Mouse (Mus musculus) CH12F3 (cell line): Measurements from ENCODE around the gene Cldn4.
"Not testable (repeated sequence)": the region's sequence is repeated elsewhere in the genome, so short reads cannot be mapped to it uniquely, and the experiment has no call there.

Experiments
- in situ Hi-C: fragments of 300-500 bp; cut with MboI; formaldehyde crosslinking; loops from 2 replicates; pipeline ENCODE4 v1.14.3; 2020; ENCODE audit warnings: low sequenced_read_pairs

Cldn4 gene

DNA sequence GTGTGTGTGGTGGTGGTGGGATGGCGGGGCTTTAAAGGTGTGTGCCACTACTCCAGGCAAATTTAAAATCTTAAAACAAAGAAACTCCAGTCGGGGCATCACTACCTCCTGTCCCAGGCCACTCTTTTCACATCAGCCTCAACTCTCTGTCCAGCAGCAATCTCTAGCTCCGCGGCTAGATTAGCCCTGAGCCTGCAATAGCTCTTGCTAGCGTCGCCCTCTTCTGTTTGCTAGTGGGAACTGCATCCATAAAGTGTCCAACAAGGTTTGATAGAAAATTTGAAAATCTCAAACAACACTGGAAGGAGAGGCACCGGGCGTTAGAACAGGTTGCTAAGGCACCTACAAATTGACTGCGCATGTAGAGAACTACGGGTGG is 18.7 kb upstream of the Cldn4 start:
- in situ Hi-C loops: loop anchor here (5.0 kb wide), 1 partner anchor 48 kb away; the partner anchor contains the start of gene Cldn13

DNA sequence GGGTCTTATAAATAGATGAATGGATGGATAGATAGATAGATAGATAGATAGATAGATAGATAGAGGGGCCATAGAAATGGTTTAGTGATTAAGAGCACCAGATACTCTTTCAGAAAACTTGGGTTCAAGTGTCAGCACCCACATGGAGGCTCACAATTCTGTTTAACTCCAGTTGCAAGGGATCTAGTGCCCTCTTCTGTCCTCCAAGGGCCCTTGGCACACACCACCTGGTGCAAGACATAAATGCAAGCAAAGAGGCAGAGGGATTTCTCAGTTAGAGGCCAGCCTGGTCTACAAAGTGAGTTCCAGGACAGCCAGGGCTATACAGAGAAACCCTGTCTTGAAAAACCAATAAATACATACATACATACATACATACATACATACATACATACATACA is 17.9 kb upstream of the Cldn4 start:
- in situ Hi-C loops: loop anchor here (5.0 kb wide), 1 partner anchor 47 kb away; the partner anchor contains the start of gene Cldn13

DNA sequence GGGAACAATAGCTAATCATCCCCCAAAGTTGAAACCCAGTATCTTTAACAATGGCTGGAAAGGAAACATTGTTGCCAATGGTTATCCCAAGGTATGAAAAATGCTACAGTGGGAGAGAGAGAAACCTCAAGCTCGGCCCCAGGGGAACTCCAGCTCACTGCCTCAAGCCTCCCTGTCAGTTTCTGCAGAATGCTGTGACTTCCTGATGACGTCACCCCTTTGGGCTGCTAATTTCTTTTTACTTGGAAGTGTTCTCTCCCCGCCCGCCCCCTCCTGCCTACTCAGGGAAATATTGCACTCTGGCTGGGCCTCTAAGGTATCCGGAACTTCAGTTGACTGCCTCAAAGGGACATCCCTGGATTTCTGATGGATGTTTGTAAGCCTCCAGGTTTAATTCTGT is 16.8 kb upstream of the Cldn4 start:
- in situ Hi-C loops: no loop called here

DNA sequence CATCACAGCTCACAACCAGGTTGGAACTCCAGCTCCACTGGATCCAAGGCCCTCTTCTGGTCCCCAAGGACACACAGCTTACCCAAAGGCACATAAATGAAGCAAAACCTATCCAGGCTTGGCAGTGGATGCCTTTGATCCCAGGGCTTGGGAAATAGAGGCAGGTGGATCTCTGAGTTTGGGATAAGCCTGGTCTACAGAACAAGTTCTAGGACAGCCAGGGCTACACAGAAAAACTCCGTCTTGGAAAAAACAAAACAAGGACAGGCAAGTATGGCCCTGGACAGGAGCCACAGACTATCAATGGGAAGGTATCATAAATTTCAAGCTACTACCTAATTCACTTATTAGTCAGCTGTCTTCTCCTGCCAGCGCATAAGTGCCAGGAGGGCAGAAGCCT is 14.8 kb upstream of the Cldn4 start:
- in situ Hi-C loops: no loop called here

DNA sequence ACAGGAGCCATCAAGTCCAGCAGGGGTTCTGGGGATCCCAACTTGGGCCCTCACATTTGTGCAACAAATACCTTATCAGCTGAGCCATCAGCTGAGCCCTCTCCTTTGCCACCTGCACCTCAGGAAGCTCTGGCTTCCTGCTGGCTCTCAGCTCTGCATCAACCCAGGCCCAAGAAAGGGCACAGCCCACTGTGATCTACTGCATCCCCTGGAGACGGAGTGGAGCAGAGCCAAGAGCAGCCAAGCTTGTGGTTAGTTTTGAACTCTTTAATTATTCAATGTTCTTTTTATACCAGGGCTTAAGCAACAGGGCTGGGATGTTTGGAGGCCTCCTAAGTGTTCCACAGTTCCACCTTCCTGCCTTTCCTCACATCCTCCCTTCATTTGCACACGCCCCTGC is 13.7 kb upstream of the Cldn4 start:
- in situ Hi-C loops: no loop called here

DNA sequence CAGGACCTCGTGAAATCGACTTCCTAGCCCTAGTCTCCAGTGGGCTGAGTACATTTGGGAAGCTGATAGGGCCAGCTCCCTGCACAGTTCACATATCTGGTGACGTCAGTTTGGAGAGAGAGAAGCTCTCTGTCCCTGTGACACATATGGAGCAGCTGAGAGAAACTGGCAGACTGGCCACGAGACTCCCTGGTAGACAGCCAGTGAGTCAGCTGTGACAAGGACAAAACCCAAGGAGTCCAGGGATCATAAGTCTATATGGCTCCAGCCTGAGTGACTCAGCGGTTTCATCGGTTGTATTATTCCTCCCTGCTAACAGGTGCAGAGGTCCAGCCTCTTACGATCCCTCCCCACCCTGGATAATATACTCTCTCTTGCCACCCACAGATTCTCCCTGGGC is 12.4 kb upstream of the Cldn4 start:
- in situ Hi-C loops: no loop called here

DNA sequence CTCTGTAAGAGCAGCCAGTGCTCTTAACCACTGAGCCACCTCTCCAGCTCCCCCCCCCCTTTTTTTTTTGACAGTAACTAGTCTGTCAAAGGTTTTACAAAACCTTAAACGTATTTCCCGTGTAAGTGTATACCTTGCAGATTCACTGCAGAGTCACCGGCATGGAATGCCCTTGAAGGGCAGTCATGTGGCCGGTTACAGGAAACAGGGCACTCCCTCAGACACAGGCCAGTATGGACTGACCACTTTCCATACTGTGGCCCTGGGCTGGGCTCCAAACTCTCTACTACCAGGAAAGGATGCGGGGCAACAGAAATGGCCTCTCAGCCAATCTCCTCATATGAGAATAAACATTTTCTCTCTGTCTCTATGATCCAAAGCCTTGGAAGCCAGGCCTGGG is 8.8 kb upstream of the Cldn4 start:
- in situ Hi-C loops: no loop called here

DNA sequence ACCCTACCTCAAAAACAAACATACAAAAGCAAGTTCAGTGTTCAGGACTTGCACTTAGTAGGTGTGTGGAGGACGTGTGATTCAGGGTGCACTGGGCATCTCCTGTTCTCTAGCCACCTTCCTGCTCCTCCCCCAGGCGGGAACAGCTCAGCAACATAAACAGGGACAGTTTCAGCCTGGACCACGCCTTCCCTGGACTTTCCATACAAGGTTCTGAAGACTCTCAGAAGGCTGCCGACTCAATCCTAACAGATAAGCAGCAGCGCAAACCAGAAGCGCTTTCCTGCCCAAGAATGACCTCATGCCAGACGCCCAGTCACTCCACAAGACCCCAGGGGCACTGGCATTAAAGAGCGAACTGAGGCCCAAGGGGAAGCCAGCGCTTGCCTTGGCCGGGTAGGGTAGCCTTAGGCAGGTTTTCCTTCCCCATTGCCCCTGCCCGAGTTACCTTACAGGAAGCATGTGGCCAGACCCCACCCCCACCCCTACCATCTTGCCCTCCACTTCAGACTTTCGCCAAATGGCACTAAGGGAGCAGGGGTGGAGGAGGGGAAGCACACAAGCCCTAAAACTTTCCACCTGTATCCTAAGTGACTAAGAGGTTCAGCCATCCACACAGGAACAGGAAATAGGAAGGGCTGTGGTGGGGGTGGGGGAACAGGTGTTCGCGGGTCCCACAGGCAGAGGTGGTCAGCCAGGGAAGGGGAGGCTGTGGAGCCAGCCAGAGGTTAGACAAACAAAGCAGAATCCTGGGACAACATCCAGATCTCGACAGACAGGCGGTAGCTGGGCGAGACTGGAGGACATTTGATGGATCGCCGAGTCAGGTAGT is 4.5 kb upstream of the Cldn4 start:
- in situ Hi-C loops: no loop called here

DNA sequence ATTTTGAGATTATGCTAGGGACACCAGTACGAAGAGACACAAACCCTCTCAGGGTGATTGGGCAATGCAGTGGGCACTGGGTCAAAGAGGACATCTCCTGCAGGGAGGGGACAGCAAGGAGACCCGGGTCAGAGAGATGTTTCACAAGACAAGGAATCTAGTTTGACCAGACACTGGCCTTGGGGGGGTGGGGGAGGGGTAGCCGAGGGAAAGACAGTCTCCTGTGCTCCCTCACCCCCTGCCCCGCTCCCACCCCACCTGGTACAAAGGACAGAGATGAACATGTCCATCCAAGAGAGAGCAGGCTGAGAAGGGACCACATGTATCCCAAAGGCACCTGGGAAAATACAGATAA is 1.3 kb upstream of the Cldn4 start:
- in situ Hi-C loops: no loop called here

DNA sequence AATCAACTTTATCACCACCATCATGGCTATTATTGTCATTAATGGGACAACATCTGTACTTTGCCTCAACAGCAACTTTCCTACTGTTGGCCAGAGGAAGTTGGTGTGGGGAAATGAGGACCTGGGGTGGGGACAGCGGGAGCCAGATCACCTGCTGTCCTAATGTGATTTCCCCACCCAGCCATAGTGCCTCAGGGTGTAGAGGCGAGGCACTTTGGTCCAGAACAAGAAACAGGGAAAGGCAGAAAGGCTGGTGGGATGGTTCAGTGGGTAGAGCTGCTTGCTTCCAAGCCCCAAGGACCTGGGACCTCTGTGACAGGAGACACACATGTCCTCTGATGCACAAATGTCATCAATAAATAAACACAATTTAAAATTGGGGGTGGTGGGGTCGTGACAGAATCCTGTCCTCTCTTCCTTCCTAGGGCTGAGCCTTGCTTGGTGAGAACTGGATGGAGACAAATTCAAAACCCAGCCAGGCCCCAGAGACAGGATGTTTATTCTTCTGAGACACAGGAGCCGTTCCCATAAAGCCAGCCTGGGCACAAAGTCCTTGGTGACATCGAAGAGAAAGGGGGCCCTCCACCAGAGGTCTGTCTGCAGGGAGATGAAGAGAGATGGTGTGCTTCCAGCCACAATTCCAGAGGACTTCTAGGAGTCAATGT is 818 bp upstream of the Cldn4 start:
- in situ Hi-C loops: no loop called here

DNA sequence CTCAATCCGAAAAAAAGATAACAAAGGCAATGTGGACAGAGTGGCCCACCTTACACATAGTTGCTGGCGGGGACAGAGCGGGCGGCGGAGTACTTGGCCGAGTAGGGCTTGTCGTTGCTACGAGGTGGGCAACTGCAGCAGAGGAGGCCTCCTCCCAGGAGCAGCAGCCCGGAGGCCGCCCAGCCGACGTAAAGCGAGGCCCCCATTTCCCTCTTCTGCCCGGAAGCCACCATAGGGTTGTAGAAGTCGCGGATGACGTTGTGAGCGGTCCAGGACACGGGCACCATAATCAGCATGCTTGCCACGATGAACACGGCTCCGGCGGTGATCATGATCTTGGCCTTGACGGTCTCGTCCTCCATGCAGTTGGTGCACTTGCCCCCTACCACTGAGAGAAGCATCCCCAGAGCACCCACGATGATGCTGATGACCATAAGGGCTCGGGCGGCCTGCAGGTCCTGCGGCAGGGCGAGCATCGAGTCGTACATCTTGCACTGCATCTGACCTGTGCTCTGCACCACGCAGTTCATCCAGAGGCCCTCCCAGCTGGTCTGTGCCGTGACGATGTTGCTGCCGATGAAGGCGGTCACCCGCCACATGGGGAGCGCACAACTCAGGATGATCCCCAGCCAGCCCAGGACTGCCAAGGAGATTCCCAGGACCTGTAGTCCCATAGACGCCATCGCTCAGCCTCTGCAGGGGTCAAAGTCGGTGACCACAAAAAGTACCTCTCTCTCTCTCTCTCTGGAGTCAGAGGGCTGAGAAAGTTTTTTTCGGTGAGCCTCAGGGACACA is 474 bp downstream of the Cldn4 start:
- in situ Hi-C loops: no loop called here

DNA sequence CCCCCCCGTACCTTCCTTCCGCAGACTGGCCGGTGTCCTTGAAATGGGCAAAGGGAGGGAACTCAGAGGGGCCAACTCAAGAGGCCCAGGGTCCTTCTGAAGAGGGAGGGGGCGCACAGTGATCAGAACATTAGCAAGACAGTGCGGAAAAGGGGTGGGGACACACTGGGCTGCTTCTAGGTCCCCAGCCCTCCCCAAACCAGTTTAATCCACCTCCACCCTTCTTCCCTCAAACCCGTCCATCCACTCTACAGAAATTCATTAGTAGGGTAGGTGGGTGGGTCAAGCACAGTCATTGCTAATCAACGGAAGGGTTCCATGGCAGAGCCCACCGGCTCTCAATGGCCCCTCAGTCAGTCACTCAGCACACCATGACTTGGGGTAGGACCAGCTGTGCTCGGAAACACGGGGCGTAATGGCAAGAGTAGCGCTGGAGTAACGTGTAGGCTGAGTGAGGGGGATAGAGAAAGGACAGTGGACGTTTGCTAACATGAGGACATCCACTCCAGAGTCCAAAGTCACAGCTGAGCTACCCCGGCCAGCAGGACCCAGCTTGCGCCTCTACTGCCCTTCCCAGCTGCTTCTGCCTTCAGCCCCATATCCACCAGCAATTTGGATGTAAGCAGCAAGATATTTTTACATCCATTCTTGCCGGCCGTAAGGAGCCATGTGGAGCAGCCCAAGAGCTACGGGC is 1.3 kb downstream of the Cldn4 start:
- in situ Hi-C loops: no loop called here

DNA sequence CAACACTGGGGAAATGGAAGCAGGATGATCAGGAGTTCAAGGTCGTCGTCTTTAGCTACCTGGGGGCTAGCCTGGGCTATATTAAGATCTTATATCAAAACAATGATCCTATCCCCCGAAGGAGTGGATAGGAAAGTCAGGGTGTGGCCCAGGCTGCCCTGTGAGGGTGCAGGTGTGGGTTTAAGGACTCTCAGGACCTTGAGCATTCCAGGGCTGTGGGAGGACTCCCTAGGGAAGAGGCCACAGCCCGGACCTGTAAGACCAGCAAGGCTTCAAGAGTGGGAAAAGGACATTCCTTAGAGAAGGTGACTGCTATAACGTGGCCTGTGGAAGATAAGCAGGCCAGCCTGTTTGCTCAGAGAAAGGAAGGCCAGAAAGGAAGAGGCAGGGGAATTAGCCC is 2.6 kb downstream of the Cldn4 start:
- in situ Hi-C loops: no loop called here

DNA sequence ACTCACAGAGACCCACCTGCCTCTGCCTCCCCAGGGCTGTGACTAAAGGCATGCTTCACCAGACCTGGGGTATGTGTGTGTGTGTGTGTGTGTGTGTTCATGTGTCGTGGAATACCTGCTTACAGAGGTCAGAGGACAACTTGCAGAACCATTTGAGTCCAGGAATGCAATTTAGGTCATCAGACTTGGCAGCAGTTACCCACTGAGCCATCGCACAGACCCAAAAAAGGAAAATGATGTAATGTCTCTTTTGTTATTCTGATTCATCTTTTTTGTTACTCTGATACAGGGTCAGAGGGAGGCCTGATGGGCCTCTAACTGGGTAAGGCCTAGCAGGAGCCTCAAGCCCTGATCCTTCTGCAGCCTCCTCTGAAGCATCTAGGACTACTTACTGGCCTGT is 4.0 kb downstream of the Cldn4 start:
- in situ Hi-C loops: no loop called here

DNA sequence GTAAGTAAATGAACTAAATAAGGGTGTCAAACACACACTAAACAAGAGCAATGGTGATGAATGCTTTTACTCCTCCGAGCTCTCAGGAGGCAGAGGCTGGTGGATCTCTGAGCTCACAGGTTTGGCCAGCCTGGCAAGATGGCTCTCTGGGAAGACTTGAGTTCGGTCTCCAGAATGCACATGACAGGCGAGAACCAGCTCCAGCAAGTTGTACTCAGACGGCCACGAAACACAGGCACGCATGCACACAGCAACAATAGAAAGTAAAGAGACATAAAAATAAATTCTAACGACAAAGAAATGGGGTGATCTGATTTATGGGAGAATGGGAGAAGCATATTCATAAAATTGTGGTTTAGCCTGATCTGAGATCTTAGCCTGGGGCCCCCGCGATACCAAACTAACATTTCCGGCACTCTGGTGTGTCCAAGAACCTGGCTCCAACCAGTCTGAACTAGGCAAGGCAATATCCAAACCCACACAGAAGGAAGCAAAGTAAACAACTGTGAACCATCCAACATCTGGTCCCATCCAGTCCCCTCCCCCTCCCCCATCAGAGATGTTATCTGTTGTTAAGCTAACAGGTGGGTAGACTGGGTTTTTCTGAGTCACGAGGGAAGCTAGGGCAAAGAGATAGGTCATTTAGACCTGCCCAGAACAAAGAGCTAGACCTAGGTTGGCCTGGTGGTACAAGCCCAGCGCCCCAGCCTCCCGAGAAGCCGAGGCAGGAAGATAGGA is 5.1 kb downstream of the Cldn4 start:
- in situ Hi-C loops: no loop called here

DNA sequence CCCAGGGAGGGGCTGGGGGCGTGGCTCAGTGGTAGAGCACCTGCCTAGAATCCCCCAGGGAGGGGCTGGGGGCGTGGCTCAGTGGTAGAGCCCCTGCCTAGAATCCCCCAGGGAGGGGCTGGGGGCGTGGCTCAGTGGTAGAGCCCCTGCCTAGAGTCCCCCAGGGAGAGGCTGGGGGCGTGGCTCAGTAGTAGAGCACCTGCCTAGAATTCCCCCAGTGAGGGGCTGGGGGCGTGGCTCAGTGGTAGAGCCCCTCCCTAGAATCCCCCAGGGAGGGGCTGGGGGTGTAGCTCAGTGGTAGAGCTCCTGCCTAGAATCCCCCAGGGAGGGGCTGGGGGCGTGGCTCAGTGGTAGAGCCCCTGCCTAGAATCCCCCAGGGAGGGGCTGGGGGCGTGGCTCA is 7.2 kb downstream of the Cldn4 start:
- in situ Hi-C loops: not testable (repeated sequence)

DNA sequence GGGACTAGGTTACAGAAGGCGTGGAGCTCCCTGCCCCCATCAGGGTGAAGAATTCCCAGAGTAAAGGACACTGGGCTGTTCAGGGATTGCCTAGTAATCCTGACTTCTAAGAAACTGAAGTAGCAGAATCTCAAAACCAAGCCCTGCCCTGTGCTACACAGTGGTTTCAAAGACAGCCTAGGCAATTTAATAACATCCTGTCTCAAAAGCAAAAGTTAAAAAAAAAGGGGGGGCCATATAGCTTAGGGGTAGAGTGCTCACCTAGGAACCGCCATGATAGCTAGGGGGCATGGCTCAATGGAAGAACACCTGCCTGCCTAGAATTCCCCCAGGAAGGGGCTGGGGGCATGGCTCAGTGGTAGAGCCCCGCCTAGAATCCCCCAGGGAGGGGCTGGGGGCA is 7.7 kb downstream of the Cldn4 start:
- in situ Hi-C loops: no loop called here

DNA sequence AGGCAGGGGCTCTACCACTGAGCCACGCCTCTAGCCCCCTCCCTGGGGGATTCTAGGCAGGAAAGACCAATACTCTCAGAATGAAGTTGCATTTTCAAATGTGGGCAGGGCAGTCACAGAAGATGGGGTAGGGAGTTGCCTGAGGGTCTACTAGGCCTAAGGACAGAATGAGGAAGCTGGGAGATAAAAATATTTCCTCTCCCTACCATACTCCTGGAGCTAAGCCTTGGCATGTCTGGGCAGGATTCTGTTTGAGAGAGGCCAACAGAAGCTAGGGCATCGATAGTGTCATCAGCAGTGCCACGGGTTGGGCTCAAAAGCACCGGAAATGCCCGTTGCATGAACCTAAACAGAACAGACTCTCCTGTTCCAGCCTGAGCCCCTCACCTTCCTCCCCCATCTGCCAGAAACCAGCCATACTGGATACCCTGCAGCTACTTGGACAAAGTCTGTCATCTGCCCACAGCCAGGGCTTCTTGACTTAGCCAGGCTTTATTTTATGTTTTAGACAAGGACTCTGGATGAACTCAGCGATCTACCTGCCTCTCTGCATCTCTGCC is 10.0 kb downstream of the Cldn4 start:
- in situ Hi-C loops: no loop called here

DNA sequence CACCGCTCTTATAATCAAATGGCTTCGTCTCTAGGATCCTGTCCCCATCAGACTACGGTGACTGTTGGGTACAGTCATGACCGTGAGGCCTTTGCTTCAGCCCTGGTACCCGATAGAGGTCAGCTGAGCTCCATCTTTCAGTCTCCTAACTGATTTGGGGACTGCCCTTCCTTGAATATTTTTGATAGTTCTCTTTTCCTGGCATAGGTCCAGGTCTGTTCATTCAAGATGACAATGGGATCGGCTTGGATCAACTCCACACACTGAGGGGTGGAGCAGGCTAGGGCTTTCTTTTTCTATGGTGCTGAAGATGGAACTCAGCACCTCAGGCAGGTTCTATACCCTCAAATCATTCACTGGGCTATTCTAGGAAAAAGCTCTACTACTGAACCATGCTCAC is 10.7 kb downstream of the Cldn4 start:
- in situ Hi-C loops: no loop called here

DNA sequence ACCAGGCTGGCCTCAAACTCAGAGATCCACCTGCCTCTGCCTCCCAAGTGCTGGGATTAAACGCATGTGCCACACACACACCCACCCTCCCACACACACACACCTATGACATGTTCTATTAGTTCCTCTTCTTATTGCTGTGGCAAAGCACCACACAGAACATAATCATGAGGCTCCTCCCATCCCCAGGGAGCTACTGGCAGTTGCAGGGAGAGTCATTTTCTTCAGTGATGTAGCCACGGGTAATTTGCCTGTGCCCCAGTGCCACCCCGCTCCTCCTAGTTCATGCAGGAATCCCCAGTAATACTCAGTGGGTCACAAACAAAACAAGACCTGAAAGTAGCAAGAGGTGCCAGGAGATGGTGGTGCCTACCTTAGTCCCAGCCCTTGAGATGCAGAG is 12.1 kb downstream of the Cldn4 start:
- in situ Hi-C loops: no loop called here
